Mouse (Mus musculus): ENCODE measurements around the gene Mgat5.
A peak's percentile ranks its signal among the peaks of the same experiment; 100 is the strongest.

The Mgat5 gene

DNA sequence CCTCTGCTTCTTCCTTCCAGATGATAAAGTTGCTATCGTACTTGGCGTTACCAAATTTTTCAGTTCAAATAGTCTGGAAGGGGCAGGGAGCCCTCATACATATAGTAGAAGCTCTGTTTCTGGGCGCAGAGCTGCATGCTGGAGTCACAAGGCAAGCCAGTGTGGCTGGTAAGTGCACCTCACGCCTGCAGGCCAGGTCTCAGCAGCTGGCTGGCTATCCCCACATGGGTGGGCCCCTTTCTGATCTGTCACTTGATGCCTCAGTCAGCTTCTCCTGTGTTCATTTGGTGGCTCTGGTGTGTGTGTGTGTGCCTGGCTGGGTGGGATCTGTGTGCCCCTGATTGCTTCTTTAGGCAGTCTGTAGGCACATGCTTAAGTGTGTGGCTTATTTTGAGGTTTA is 12.8 kb downstream of the Mgat5 start:
- DNase-seq (ENCODE audit: low read depth, low spot score): no peak

DNA sequence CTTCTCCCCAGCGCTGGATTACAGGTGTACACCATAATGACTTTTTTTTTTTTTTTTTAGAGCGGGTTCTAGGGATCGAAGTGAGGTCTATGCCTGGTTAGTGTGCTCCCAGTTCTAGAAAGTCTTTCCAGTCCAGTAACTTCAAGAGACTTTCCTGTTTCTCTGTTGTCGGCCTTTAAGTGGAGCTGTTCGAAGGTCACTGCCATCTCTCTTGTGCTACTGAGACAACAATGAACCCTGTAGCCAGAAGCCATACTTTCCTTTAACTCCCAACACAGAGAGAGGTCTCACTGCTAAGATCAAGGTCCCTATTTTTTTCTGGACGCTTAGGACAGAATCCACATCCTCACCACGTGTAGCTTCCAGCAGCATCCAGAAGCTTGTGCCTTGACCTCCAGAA is 13.4 kb downstream of the Mgat5 start:
- DNase-seq (ENCODE audit: low read depth, low spot score): no peak

DNA sequence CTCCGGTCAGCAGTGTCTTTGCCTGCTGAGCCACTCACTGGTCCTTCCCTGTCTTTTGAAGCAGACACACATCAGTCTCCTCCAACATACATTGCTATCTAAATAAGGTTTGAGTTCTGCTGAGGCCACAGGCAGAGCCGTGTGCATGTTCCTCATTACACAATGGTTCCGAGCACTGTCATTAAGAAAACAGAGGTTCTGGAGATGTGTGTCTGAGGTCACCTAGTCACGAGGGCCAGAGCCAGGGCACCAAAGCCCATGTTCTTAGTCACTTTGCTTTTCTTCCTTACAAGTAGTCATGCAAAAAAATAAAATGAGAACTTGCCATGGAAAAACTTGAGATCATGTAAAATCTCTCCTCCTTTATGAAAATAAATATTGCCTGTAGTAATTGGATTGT is 14.3 kb downstream of the Mgat5 start:
- no peak for DNase-seq (ENCODE audit: low read depth, low spot score)

DNA sequence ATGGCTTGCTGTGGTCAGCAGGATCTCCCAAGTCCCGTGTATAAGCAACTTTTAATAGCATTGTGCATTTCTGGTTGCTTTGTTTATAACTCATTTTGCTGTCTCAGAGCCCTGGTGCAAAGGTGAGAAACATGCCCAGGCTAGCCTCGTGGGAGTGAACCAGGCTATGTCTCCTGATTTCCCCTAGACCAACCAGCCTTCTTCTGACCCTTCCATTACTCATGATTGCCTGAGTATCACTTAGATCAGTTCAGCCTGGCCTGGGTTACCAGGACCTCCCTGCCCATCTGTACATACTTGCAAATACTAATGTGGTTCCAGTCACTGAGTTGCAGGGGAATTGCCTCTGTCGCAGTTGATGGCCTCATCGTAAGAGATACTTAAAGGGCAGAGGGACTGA is 14.8 kb downstream of the Mgat5 start:
- peak; percentile 51 for DNase-seq (ENCODE audit: low read depth, low spot score)

DNA sequence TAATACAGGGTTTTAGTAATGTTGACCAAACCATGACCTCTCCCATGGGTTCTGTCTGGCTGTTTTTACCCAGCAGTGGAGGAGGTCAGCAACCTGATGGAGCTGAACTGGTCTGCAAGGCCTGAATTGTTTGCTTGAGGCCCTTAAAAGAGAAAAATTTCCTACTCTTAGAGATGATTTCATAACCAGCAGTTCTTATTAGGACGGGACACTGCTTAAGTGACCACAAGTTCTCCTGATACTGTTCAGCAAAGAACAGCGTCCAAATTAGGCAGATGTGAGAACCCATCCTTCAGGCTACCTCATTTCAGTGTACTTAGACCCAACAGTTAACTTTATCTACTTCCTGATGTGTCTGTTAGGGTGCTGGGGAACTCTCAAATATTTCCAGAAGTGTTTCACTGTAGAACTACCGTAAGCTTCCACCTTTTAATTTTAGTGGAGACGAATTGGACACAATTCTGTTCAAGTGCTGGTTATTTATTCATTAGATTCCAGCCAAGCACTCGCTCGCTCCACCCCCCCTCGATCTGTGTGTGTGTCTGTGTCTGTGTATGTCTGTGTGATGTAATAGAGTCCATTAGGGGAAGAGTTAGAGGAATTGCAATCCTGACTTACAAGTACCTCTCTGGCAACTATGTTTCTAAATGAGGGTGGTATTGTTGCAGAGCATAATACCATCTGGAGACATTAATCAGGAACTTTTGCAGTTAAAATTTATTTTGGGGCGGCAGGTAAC is 17.4 kb downstream of the Mgat5 start:
- no peak for DNase-seq (ENCODE audit: low read depth, low spot score)

DNA sequence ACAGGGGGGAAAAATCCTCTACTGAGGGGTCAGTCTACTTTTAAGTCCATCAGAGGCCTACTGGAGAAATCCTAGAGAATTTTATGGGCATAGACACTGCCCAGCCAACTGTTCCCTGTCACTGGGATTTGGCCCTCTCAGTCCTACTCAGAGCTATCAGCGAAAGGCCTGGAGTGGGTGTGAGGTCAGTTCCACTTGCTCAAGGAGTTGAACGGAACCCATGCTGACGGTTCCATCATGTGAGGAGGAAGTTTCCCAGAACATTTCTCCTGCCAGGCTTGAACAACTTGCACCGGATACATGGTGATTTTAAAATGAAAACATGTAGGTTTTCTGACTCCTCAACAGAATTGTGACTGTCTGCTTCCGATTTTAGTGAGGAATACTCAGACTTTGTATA is 20.2 kb downstream of the Mgat5 start:
- DNase-seq (ENCODE audit: low read depth, low spot score): no peak

DNA sequence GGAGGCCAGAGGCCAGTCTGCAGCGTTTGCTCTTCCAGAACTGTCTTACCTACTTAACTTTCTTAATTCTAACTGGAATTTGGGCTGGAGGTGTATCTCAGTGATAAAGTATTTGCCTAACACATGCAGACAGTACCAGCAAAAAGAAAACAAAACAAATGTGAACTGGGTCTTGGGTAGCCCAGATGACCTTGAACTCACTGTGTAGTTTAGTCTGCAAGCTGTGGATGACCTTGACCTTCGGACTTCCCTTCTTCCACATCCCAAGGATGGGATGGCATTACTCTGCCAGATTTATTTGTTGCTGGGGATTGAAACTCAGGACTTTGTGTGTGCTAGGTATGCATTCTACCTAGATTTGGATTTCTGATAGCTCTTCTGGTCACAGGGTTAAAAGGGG is 24.2 kb downstream of the Mgat5 start:
- DNase-seq (ENCODE audit: low read depth, low spot score): peak; percentile 63

DNA sequence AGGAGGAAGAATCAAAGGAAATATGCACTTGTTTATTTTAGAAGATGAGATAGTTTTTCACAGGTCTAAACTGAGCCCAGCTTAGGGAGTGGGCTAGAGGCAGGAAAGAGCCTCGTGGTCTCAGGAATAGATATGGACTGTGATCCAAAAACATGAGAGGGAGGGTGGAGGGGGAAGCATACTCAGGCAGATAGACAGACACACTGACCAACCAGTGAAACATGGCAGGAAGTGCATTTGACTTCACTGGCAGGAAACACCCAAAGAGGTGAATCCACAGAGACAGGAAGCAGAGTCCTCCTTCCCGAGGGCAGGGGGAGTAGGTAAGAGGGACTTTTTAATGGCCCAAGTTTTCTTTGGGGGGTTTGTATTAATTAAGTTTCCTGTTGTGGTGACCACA is 25.7 kb downstream of the Mgat5 start:
- DNase-seq (ENCODE audit: low read depth, low spot score): no peak

DNA sequence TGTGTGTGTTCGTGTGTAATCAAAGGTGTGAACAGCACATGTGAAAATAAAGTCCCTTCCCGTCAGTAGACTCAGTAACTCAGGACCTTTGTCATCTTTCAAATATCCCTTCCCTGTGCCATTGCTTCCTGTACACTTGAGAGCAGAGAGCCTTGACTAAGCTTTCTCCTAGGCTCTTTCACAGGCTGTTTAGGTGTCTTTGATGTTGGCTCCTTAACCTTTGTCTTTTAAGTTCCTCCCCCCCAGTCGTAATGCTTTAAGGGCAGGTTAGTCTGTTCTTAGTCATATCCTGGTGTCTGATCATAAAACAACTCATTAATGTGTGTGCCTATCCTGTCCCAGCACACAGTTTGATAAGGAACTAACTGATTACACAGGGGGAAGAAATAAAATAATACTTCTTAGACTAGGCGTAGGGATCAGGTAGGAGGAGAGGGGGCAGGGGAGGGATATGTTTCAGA is 28.4 kb downstream of the Mgat5 start:
- no peak for DNase-seq (ENCODE audit: low read depth, low spot score)

DNA sequence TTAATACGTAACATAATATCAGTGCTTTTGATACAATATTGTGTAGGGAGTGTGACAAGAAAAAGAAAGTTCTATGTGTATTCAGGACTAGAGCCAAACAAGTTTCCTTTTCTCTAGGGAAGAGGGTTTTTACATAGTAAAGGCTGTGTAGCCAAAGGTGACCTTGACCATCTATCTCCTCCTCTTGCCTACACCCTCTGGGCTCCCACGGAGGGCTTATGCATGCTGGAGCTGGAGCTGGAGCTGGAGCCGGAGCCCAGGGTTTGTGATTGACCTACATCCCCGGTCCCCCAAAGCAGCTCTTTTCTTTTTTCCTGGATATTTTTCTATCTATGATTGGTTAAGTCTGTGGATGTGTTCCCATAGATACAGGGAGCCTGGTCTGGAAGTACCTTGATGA is 30.3 kb downstream of the Mgat5 start:
- DNase-seq (ENCODE audit: low read depth, low spot score): peak; percentile 65

DNA sequence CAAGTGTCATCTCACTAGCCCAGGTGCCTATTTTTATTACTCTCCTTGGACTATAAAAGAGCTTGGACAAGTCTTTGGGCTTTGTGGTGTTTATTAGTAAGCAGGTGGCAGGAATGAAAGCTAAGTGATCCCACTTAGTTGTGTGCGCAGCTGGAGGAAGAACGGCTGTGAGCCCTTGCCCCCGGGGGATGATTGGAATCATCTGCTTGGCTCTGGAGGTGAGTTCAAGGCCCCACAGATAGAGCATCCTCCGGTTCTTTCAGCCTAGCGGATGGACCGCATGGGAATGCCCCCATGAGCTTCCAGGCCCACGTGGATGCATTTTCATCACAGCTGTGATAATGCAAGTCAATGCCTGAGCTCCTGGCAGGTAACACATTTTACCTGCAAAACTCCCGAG is 31.6 kb downstream of the Mgat5 start:
- DNase-seq (ENCODE audit: low read depth, low spot score): peak; percentile 73

DNA sequence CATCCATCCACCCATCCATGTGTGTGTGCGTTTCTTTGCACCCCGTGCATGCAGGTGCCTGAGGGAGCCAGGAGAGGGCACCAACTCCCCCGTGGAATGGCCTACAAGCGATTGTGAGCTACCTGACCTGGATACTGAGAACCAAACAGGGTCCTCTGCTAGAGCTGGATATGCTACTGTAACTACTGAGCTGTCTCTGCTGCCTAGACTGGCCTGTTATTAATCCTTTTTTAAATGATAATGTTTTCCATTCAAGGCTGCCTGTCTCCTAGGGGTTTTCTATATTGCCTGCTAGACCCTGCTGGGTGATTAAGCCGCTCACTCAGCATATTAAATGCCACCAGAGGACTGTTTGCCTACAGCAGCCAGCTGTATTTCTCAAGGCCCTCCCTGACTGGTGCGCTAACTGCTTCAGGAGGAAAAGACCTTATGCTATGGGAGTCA is 34.1 kb downstream of the Mgat5 start:
- DNase-seq (ENCODE audit: low read depth, low spot score): peak; percentile 83

DNA sequence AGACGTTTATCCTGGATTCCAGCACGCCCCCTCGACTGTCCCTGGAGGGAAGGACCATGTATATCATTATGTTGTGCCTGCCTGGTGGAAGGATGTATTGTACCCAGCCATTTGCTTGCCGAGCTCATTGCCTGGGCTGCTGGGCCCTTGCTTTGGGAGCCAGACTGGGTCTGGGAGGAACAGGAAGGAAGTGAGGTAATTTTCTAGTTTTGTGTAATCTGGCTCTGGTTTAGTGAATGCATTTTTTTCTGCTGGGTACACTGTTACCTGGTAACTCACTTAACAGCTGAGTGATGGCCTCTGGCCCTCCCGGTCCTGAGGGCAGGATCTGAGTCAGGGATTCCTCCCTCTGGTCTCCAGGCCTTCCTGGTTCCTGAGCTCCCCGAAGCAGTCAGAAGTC is 35.1 kb downstream of the Mgat5 start:
- no peak for DNase-seq (ENCODE audit: low read depth, low spot score)

DNA sequence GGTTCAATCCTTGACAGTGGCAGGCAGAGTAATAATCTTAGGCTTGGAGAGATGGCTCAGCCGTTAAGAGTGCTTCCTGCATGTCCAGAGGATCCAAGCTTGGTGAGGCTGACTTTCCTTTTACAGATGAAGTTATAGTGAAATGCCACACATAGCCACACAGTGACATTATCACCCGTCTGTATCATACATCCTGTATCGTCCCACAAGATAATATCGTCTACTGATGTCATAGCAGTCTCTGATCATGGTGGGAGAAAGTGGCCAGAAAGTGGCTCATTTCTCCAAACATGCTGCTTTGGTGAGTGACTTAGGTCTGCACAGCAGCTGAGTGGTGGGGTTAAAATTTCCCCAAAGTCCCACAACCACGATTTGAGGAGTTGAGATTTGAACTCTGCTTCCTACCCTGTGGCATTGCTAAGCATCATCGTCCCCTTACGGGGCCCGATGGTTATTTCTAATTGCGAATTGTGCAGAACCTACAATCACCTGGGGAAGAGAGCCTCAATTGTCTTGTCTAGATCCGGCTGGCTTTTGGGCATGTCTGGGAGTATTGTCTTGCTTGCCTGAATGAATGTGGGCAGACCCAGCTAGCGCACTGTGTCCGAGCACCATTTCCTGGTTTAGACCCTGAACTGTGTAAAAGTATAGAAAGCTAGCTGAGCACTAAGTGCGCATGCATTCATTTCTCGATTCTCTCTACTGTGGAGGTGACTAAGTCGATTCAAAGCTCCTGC is 37.5 kb downstream of the Mgat5 start:
- DNase-seq (ENCODE audit: low read depth, low spot score): peak; percentile 72

DNA sequence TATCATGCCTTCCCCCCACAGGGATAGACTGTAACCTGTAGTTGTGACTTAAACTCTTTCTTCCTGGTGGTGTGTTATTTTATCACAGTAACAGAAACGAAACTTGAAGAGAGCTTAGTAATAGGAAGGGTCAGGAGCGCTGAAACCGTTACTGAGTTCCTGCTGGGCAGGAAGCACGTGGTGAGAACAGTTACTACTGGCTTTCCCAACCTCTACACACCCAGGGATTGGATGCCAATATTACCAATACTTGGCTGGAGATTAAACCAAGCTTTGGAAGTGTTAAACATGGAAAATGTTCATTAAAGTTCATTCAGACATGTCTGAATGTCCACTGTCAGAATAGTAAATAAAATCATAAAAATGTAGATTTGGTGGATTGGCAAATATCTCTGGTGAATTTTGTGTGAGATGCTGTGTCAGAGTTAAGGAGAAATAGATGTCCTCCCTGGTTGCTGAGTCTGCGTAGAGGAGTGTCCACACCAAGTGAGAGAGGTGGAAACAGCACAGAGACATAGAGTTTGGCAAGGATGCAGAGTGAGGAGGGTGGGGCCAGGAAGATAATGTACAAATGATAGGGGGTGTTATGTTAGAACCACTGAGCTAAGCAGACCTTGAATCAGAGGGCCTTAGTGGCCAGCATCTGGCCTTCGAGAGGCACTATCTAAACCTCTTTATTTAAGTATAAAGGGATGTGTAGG is 38.2 kb downstream of the Mgat5 start:
- no peak for DNase-seq (ENCODE audit: low read depth, low spot score)

DNA sequence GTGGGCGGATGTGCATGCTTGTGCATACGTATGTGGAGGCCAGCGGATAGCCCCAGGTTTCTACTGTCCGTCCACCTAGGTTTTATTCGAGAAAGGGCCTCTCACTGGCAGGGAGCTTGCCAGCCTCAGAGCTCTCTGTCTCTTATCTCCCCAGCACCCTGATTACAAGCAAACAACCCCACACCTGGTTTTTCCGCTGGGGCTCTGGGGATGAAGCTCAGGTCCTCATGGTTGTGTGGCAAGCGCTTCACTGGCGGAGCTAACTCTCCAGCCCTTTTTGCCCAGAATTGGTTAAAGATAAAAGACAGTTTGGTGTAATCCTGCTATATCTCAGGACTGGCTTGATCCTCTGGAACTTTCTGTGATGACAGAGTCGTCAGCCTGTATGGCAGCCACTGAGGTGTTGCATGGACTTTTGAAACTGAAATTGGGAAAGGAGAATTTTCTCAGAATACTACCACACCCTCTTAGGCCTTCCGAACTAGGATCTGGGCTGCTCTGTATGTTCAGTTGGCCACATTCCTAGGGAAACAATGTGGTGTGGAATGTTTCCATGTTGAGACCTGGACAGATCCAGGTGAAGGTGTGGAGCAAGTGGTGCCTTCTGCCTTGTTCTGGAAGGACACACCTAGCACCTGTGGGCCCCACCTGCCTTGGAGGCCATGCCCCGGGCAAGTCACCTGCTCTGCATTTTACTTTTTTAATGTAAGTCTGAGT is 39.4 kb downstream of the Mgat5 start:
- DNase-seq (ENCODE audit: low read depth, low spot score): peak; percentile 64

DNA sequence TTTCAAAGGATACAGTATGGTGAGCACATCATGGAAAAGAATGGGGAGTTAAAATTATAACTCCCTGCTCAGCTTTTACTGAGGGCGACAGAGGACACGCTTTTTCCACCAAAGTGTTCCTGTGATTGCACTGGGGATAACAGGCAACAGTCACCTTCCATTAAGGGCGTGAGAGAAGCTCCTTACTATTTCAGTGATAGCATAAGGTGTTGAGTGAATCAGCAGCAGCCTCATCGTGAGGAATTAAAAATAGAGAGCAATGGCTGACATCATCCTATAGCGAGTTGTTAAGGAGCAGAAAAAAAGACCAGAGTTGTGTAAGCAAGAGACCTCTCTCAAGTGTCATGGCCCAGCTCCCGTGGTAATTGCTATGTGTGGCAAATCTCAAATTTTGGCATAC is 41.3 kb downstream of the Mgat5 start:
- no peak for DNase-seq (ENCODE audit: low read depth, low spot score)

DNA sequence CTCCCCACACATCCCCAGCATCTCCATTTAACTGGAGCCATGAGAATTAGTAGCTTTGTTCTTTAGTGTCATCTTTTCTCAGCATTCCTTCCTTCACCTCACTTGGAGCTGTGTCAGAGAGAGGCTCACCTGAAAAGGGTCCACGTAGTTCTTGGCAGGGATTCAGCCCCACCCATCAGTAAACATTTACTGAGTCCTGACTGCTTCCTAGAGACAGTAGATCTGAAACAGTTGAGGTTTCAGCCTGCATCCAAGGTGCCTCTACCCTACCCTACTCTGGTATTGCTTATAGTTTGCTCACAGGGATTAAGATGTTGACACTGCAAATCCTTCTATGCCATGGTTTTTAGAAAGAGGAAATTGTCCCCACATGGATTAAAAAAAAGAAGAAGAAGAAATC is 43.6 kb downstream of the Mgat5 start:
- DNase-seq (ENCODE audit: low read depth, low spot score): no peak

DNA sequence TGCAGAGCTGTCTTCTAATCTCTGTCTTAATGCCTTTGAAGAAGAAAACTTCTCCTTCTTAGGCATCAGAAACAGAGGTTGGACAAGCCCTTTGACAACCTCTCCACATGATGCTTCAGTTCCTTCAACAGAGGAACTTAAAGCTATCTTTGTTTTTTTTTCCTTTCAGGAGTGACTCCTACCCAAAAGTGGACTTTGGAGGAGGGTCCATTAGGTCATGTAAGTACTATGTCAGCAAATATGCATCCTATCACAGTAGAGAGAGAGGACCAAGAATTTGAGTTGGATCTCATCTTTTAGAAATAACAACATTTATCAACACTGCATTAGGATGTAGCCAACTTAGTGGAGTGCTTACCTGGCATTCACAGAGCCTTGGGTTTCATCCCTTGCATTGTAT is 44.8 kb downstream of the Mgat5 start:
- DNase-seq (ENCODE audit: low read depth, low spot score): no peak

DNA sequence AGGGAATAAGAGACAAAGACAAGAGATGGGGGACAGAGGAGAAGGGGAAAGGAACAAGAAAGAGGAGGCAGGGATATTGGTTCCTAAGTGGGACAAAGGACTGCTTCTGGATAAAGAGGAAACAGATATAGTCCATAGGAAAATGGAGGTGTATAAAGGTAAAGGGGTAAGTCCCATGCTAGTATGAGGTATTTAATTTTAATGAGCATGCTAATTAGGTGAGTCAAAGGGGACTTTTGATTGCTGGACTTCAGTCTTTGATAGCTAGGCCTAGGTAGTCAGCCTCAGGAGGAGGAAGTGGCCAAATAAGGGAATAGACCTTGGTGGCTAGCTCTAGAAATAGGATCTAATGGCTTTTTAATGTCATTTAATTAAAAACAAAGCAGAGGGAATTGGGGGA is 45.5 kb downstream of the Mgat5 start:
- DNase-seq (ENCODE audit: low read depth, low spot score): no peak

DNA sequence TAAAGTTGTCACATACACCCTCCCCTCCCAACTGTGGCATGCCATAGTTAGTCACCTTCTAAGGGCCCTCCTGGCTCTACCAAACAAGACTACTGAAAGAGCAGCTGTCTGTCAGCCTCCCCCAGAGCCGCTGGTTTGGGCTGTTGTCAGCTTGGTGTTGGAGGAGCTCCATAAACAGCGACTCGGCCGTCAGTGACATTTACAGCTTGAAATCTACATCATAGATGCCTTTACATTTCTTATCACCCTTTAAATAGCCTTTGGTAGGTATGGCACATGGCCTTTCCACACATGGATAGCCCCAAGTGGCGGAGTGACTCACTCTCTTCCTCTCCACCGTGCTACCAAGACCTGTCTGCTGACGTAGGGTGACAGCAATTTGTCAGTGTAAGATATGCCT is 46.9 kb downstream of the Mgat5 start:
- no peak for DNase-seq (ENCODE audit: low read depth, low spot score)

DNA sequence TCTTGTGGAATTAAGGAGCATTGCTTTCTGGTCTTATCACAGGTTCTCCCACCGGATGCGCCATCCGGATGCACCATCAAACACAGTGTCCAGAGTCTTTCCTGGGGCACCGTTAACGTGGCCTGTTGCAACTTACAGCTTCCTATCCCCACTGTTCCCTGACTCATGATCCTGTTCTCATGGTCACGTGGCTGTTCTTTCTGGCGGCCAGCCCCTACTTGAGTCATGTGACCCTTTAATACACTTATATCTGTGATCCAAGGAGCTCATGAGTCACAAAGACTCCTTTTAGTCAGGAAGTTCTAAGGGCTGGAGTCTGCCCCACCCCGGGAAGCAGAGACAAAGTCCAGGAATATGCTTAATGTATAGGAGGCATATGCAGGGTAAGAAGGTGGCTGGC is 52.2 kb downstream of the Mgat5 start:
- DNase-seq (ENCODE audit: low read depth, low spot score): no peak

All from ZHBTc4 (cell line).